Mouse (Mus musculus): ENCODE data around the gene Gas2l1.

DNA sequence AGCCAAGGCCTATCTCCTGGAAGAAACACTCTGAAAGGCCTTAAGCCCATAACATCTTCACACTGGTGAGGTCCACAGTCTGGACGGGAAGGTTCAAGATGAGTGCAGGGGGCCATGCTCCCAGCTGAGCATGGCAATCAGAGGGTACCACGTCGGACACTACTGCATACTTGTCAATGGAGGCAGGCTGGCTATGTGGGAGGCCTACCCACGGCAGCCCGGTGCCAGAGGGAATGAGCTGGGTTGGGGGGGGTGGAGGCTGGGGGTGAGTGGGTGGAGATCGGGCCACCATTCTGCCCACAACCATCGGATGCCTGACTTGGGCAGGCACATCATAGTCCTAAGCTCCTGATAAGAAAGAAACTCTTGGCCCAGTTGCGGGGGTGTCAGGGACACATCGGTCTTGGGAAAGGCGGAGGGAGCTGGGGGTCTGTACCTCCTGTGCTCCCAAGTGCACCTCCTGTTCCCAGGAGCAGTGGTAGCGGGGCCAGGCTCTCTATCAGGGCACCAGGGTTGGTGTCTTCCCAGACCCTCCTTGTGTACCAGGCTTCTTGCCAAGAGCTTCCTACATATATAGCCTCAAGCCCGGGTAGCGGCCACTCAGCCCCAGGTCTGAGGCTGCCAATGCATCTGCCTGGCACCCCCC is 2.1 kb downstream of the Gas2l1 start:
- TF ChIP-seq POLR2A (IDR thresholded peaks at IDR 0.05; ENCODE audit: borderline replicate concordance, insufficient read depth, low read length) (no peak), CTCF (IDR thresholded peaks at IDR 0.05; ENCODE audit: borderline replicate concordance, insufficient read depth, low read depth, low read length) (no peak)
